Mouse (Mus musculus): ENCODE results near the gene Tssk2. TPM values are rescaled to one million over a fixed set of nuclear protein-coding genes. Genes with fewer than 3 reads are reported as not detected.

The Tssk2 gene
- polyA plus RNA-seq, 1 experiment from 2014 or later, result not detected

- Histone ChIP-seq H3K9me3 (ENCODE audit: control insufficient read depth, low read length) (no peaks in the 10 kb centered on the region), H3K4me1 (replicated peaks; ENCODE audit: control insufficient read depth, insufficient read depth) (peaks cover 6% of the 10 kb centered on the region; the same call in 1 of the 2 replicates), H3K4me3 (ENCODE audit: low read depth, low read length) (peak overlapping the region; percentile 80), H3K27ac (replicated peaks) (peak overlapping the region; percentile 93; the same call in 1 of the 2 replicates), H3K4me2 (replicated peaks; ENCODE audit: low read depth) (peak overlapping the region; percentile 75), H3K27me3 (ENCODE audit: control insufficient read depth, insufficient read depth, low read length) (no peaks in the 10 kb centered on the region), H3K36me3 (ENCODE audit: control insufficient read depth, insufficient read depth, low read length) (no peaks in the 10 kb centered on the region), H3K9ac (ENCODE audit: low read length) (peak overlapping the region; percentile 89)
- DNase-seq (ENCODE audit: low spot score) (no peak), ATAC-seq (ENCODE audit: low FRiP score, low TSS enrichment) (no peak)
- 50% methylated on average over 2 of the region's 2 CpGs for WGBS
- TF ChIP-seq EP300 (optimal IDR thresholded peaks at IDR 0.05) (no peak), CTCF (IDR thresholded peaks at IDR 0.05; ENCODE audit: low read depth) (no peak)
Measured at GRCm38 (mm10) chr16:17890342-17890727, 8.1 kb upstream of the Tssk2 start.

GRCm38 (mm10) chr16:17890917-17891566 is 7.4 kb upstream of the Tssk2 start:
- Histone ChIP-seq H3K9ac (ENCODE audit: low read length) (peak overlapping the region; percentile 89), H3K4me2 (replicated peaks; ENCODE audit: low read depth) (peak overlapping the region; percentile 75), H3K9me3 (ENCODE audit: control insufficient read depth, low read length) (no peaks in the 10 kb centered on the region), H3K36me3 (ENCODE audit: control insufficient read depth, insufficient read depth, low read length) (no peaks in the 10 kb centered on the region), H3K4me1 (replicated peaks; ENCODE audit: control insufficient read depth, insufficient read depth) (peaks cover 6% of the 10 kb centered on the region; the same call in 1 of the 2 replicates), H3K27ac (replicated peaks) (peak overlapping the region; percentile 93), H3K27me3 (ENCODE audit: control insufficient read depth, insufficient read depth, low read length) (no peaks in the 10 kb centered on the region), H3K4me3 (ENCODE audit: low read depth, low read length) (peak overlapping the region; percentile 80)
- DNase-seq (ENCODE audit: low spot score) (peak; percentile 95), ATAC-seq (ENCODE audit: low FRiP score, low TSS enrichment) (peak; percentile 77)
- under 1% methylated on average over 37 of the region's 44 CpGs for WGBS
- TF ChIP-seq EP300 (optimal IDR thresholded peaks at IDR 0.05) (no peak), CTCF (IDR thresholded peaks at IDR 0.05; ENCODE audit: low read depth) (peak; percentile 1; the same call in 1 of the 2 replicates)

- Histone ChIP-seq H3K27me3 (ENCODE audit: control insufficient read depth, insufficient read depth, low read length) (no peaks in the 10 kb centered on the region), H3K27ac (replicated peaks) (peak within 1 kb of the TSS; percentile 93), H3K4me1 (replicated peaks; ENCODE audit: control insufficient read depth, insufficient read depth) (peaks cover 6% of the 10 kb centered on the region; the same call in 1 of the 2 replicates), H3K9me3 (ENCODE audit: control insufficient read depth, low read length) (no peaks in the 10 kb centered on the region), H3K4me2 (replicated peaks; ENCODE audit: low read depth) (peak within 1 kb of the TSS; percentile 75), H3K4me3 (ENCODE audit: low read depth, low read length) (peak within 1 kb of the TSS; percentile 80), H3K9ac (ENCODE audit: low read length) (peak within 1 kb of the TSS; percentile 89), H3K36me3 (ENCODE audit: control insufficient read depth, insufficient read depth, low read length) (no peaks in the 10 kb centered on the region)
- under 1% methylated on average over 27 of the region's 38 CpGs for WGBS
- DNase-seq (ENCODE audit: low spot score), result peak; percentile 100
- peak; percentile 98 for ATAC-seq (ENCODE audit: low FRiP score, low TSS enrichment)
- peak; percentile 27; the same call in 1 of the 2 replicates for TF ChIP-seq CTCF (IDR thresholded peaks at IDR 0.05; ENCODE audit: low read depth)
- no peak for TF ChIP-seq EP300 (optimal IDR thresholded peaks at IDR 0.05)
Measured at GRCm38 (mm10) chr16:17891567-17891959, 6.9 kb upstream of the Tssk2 start, which contains the start of gene Gm20518. Gene Gm20518 (minus strand): TSS chr16:17891671.

- TF ChIP-seq EP300 (optimal IDR thresholded peaks at IDR 0.05), result no peak
- no peak for TF ChIP-seq CTCF (IDR thresholded peaks at IDR 0.05; ENCODE audit: low read depth)
- ATAC-seq (ENCODE audit: low FRiP score, low TSS enrichment), result no peak
- Histone ChIP-seq H3K9ac (ENCODE audit: low read length) (no peak overlapping the region), H3K4me1 (replicated peaks; ENCODE audit: control insufficient read depth, insufficient read depth) (peaks cover 6% of the 10 kb centered on the region; the same call in 1 of the 2 replicates), H3K9me3 (ENCODE audit: control insufficient read depth, low read length) (no peaks in the 10 kb centered on the region), H3K36me3 (ENCODE audit: control insufficient read depth, insufficient read depth, low read length) (no peaks in the 10 kb centered on the region), H3K27ac (replicated peaks) (no peak overlapping the region; the same call in 1 of the 2 replicates), H3K4me2 (replicated peaks; ENCODE audit: low read depth) (no peak overlapping the region), H3K27me3 (ENCODE audit: control insufficient read depth, insufficient read depth, low read length) (no peaks in the 10 kb centered on the region), H3K4me3 (ENCODE audit: low read depth, low read length) (no peak overlapping the region)
- peak; percentile 36 for DNase-seq (ENCODE audit: low spot score)
- 36% methylated on average over 3 of the region's 3 CpGs for WGBS
Measured at GRCm38 (mm10) chr16:17892606-17893005, 5.8 kb upstream of the Tssk2 start.

GRCm38 (mm10) chr16:17893923-17894322 is 4.5 kb upstream of the Tssk2 start, which contains the start of gene Tssk1:
Gene Tssk1 (plus strand): TSS chr16:17894223.
- ATAC-seq (ENCODE audit: low FRiP score, low TSS enrichment) (no peak), DNase-seq (ENCODE audit: low spot score) (no peak)
- Histone ChIP-seq H3K4me1 (replicated peaks; ENCODE audit: control insufficient read depth, insufficient read depth) (peaks cover 6% of the 10 kb centered on the region; the same call in 1 of the 2 replicates), H3K27me3 (ENCODE audit: control insufficient read depth, insufficient read depth, low read length) (no peaks in the 10 kb centered on the region), H3K9ac (ENCODE audit: low read length) (no peak within 1 kb of the TSS), H3K36me3 (ENCODE audit: control insufficient read depth, insufficient read depth, low read length) (no peaks in the 10 kb centered on the region), H3K27ac (replicated peaks) (no peak within 1 kb of the TSS), H3K4me2 (replicated peaks; ENCODE audit: low read depth) (no peak within 1 kb of the TSS), H3K4me3 (ENCODE audit: low read depth, low read length) (no peak within 1 kb of the TSS), H3K9me3 (ENCODE audit: control insufficient read depth, low read length) (no peaks in the 10 kb centered on the region)
- no peak for TF ChIP-seq CTCF (IDR thresholded peaks at IDR 0.05; ENCODE audit: low read depth)
- no peak for TF ChIP-seq EP300 (optimal IDR thresholded peaks at IDR 0.05)
- 75% methylated on average over 2 of the region's 2 CpGs for WGBS

- H3K9ac ChIP-seq (ENCODE audit: low read length), result no peak overlapping the region
- no peaks in the 10 kb centered on the region for H3K4me1 ChIP-seq (replicated peaks; ENCODE audit: control insufficient read depth, insufficient read depth)
- H3K4me3 ChIP-seq (ENCODE audit: low read depth, low read length), result no peak overlapping the region
- DNase-seq (ENCODE audit: low spot score) (no peak), ATAC-seq (ENCODE audit: low FRiP score, low TSS enrichment) (no peak)
- no peak overlapping the region for H3K27ac ChIP-seq (replicated peaks)
- H3K9me3 ChIP-seq (ENCODE audit: control insufficient read depth, low read length), result no peaks in the 10 kb centered on the region
- H3K4me2 ChIP-seq (replicated peaks; ENCODE audit: low read depth), result no peak overlapping the region
- H3K27me3 ChIP-seq (ENCODE audit: control insufficient read depth, insufficient read depth, low read length), result no peaks in the 10 kb centered on the region
- no peak for TF ChIP-seq EP300 (optimal IDR thresholded peaks at IDR 0.05)
- no peak for TF ChIP-seq CTCF (IDR thresholded peaks at IDR 0.05; ENCODE audit: low read depth)
- 0 out of 2 replicates have a peak, but pooled peaks cover 9% of the 10 kb centered on the region for H3K36me3 ChIP-seq (ENCODE audit: control insufficient read depth, insufficient read depth, low read length)
Measured at GRCm38 (mm10) chr16:17896091-17896490, 2.3 kb upstream of the Tssk2 start.
